Mouse (Mus musculus) CD4-positive, CD25-positive, alpha-beta regulatory T cell, adult 2 months (primary cell): ENCODE measurements around the gene Npas3.

Experiments
- DNase-seq: peaks from one replicate; pipeline ENCODE4 v3.0.0-alpha.2; 2012; ENCODE audit warnings: low read depth, low spot score

Gene Npas3

DNA sequence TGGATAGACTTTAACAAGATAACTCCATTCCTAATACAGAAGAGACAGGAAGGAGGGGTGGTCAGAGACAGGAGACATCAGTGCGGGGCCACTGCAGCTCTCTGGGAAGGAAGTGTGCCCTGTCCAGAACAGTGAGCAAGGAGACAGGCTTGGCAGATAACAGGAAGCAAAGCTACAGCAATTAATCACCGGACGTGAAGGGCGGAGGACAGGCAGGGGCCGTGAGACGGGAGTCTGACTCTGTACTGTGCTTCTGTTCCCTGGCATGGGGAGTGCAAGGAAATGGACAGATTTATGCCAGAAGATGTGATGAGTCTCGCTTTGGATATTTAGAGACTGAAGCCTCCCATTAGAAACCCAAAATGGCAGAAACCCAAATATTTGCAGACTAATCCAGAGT lies 47.3 kb downstream of the Npas3 start:
- no peak for DNase-seq

- no peak for DNase-seq
Observed at GRCm38 (mm10) chr12:53297946-53298840, 49.7 kb downstream of the Npas3 start.

GRCm38 (mm10) chr12:53300964-53301363 lies 52.5 kb downstream of the Npas3 start:
- peak; percentile 36 for DNase-seq

GRCm38 (mm10) chr12:53302129-53302528 lies 53.7 kb downstream of the Npas3 start:
- DNase-seq: no peak

DNA sequence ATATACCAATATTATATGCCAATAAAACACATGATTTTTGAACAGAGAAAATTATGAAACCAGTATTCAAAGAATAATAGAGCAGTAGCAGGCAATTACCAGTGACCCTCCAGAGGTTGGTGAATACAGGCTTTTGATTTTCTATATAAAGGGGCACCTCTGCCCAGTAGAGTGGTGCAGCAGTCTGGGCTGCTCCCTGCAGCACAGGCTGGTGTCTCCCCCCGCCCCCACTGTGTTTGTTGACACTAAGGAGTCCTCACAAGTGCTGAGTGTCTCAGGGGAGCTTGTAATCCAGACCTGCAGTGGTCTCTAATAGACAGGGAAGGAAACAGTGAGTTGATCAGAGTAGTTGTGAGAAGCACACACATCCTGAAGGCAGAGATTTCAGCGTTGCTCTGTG lies 68.2 kb downstream of the Npas3 start:
- no peak for DNase-seq

- no peak for DNase-seq
Observed at GRCm38 (mm10) chr12:53317801-53318200, 69.3 kb downstream of the Npas3 start.

- DNase-seq: no peak
Observed at GRCm38 (mm10) chr12:53320526-53320925, 72.0 kb downstream of the Npas3 start.

DNA sequence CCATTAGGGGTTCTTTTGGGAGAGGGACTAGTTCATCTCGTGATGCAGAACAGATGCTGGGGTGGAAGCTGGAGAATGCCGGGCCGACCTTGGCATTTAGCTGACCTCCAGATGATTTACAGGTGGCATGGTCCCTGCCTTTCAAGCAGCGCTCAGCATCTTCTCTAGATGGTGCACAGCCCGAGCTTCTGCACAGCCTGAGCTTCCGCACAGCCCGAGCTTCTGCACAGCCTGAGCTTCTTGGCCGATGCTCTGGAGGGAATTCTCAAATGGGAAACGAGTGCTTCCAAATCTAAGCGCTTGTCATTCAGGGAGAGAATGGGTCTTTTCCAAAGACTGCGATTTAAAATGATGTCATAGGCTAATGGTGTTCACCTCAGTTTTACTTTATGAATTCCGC lies 72.5 kb downstream of the Npas3 start:
- DNase-seq: no peak

GRCm38 (mm10) chr12:53321944-53322343 lies 73.5 kb downstream of the Npas3 start:
- DNase-seq: no peak

- DNase-seq: no peak
Observed at GRCm38 (mm10) chr12:53327653-53328188, 79.2 kb downstream of the Npas3 start.

- DNase-seq: no peak
Observed at GRCm38 (mm10) chr12:53328257-53328736, 79.8 kb downstream of the Npas3 start.

GRCm38 (mm10) chr12:53330141-53330540 lies 81.7 kb downstream of the Npas3 start:
- DNase-seq: no peak

DNA sequence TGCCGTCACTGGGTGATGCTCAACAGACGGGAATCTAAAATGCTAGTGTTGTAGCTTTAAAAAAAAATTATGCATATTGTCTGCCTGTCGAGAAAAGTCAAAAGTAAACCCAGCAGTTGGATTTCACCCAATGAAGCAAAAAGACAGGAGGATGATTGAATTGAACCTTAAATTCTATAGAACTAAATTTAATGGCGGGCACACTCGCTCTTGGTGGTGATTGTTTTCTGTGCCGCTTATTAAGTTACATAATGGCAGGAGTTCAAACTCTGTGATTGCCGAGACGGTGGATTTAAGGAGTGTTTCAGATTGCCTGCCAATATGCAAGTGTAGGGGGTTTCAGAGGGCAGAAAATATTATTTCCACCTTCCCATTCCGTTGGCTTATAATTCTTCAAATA lies 82.9 kb downstream of the Npas3 start:
- no peak for DNase-seq

DNA sequence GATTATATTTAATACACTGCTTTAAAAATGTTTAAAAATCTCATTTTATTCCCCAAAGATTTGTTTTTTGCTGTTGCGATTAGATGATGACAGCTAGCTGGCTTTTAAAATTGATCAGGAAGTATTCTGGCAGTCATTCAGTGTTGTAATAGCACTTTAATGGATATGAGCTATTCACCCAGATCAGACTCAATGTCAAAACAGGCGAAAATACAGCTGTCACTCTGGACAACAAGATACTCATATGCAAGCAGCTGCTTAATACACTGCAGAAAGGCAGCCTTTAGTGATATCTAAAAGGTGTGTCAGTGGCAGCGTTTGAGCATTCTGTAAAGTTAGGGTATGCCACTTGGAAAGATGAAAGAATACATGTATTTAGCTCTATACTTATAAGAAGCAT lies 83.3 kb downstream of the Npas3 start:
- no peak for DNase-seq

GRCm38 (mm10) chr12:53333251-53333650 lies 84.8 kb downstream of the Npas3 start:
- no peak for DNase-seq

- DNase-seq: no peak
Observed at GRCm38 (mm10) chr12:53338349-53338948, 90.0 kb downstream of the Npas3 start.

- no peak for DNase-seq
Observed at GRCm38 (mm10) chr12:53342741-53343140, 94.3 kb downstream of the Npas3 start.

- no peak for DNase-seq
Observed at GRCm38 (mm10) chr12:53351860-53352259, 103.4 kb downstream of the Npas3 start.

- no peak for DNase-seq
Observed at GRCm38 (mm10) chr12:53365751-53366150, 117.3 kb downstream of the Npas3 start.

- no peak for DNase-seq
Observed at GRCm38 (mm10) chr12:53384851-53385250, 136.4 kb downstream of the Npas3 start.

- DNase-seq: no peak
Observed at GRCm38 (mm10) chr12:53405856-53406255, 157.4 kb downstream of the Npas3 start.

GRCm38 (mm10) chr12:53407776-53408175 lies 159.3 kb downstream of the Npas3 start:
- DNase-seq: no peak

DNA sequence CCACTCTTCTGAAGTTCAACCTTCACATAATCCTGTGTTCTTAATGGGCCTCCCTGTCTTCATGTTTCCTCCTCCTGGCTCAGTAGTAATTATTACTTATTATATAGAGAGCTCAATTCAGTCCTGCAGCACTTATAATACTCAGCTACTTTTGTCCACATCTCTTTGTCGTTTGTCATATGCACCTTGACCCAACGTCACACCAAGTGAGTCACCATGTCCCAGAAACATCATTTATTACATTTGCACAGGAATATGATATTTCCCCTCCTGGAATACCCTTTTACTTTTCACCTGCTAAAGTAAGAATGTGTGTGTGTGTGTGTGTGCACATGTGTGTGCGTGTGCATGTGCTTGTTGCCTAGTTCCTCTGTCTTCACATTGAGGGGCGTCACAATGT lies 161.2 kb downstream of the Npas3 start:
- DNase-seq: no peak
